Mouse (Mus musculus) bone marrow macrophage, adult 2 months (primary cell): ENCODE measurements around the gene Cyp2w1.

Experiments used
- CTCF ChIP-seq: IDR thresholded peaks from 2 replicates; pipeline ENCODE4 v1.5.1; 2012; ENCODE audit warnings: low read depth, mild to moderate bottlenecking, low read length, moderate library complexity
- POLR2A ChIP-seq: IDR thresholded peaks from 2 replicates; pipeline ENCODE4 v1.6.1; 2012; ENCODE audit warnings: mild to moderate bottlenecking, low read depth, low read length, borderline replicate concordance

DNA sequence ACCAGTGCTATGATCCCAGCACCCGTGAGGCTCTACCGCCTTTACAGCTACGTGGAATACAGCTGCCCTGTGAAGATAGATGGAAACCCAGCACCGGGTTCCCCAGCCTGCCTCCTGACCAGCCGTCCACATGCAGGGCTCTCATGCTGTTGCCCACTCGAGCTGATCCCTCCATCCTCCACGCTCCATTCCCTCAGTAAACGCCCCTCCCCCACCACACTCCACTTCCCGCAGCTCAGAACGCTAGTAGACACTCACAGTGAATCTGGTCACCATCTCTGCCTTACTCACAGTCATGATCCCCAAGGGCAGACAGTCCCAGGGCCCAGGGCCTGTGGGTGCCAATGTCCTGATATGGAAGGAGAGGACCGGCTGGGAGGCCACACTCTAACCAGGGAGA is 13.5 kb upstream of the Cyp2w1 start:
- TF ChIP-seq CTCF (no peak), POLR2A (no peak)
